Mouse (Mus musculus) liver, embryonic 11.5 days (tissue): ENCODE data around the gene Epsti1. TPM values are rescaled to one million over a fixed set of nuclear protein-coding genes. Genes with fewer than 3 reads are reported as not detected.

ENCODE experiments used
- ATAC-seq: fragments of 200-750 bp; cut with Nextera tagmentation; replicated peaks from 2 replicates; pipeline ENCODE4 v1.8.0; 2017; ENCODE audit warnings: moderate number of reproducible peaks, mild to moderate bottlenecking, moderate TSS enrichment, moderate library complexity; ENCODE audit not compliant: low FRiP score
- DNase-seq: peaks from one replicate; pipeline ENCODE4 v3.0.0-alpha.2; 2017; ENCODE audit warnings: low spot score
- H3K27ac ChIP-seq: fragments of 300-500 bp; sonication (generic); 2 replicates; pipeline ENCODE4 v1.5.1; 2014; ENCODE audit warnings: mild to moderate bottlenecking, low read depth, low read length, control low read depth
- H3K27me3 ChIP-seq: fragments of 300-500 bp; sonication (generic); replicated peaks from 2 replicates; pipeline ENCODE4 v1.6.1; 2014; ENCODE audit warnings: low read length, mixed read lengths; ENCODE audit not compliant: control insufficient read depth, insufficient read depth
- H3K36me3 ChIP-seq: fragments of 300-500 bp; sonication (generic); 2 replicates; pipeline ENCODE4 v1.6.1; 2014; ENCODE audit warnings: mild to moderate bottlenecking, low read length, moderate library complexity, mixed read lengths; ENCODE audit not compliant: control insufficient read depth, insufficient read depth
- H3K4me1 ChIP-seq: fragments of 300-500 bp; sonication (generic); replicated peaks from 2 replicates; pipeline ENCODE4 v1.6.1; 2014; ENCODE audit warnings: low read length, mixed read lengths; ENCODE audit not compliant: control insufficient read depth, insufficient read depth
- H3K4me2 ChIP-seq: fragments of 300-500 bp; sonication (generic); 2 replicates; pipeline ENCODE4 v1.6.1; 2014; ENCODE audit warnings: mild to moderate bottlenecking, control low read depth, moderate library complexity
- H3K4me3 ChIP-seq: fragments of 300-500 bp; sonication (generic); 2 replicates; pipeline ENCODE4 v1.5.1; 2014; ENCODE audit warnings: low read depth, low read length, control low read depth
- H3K9ac ChIP-seq: fragments of 300-500 bp; sonication (generic); 2 replicates; pipeline ENCODE4 v1.6.1; 2014; ENCODE audit warnings: low read depth, low read length, control low read depth
- H3K9me3 ChIP-seq: fragments of 300-500 bp; sonication (generic); 2 replicates; pipeline ENCODE4 v1.6.1; 2016; ENCODE audit warnings: low read length, inconsistent platforms, mixed read lengths; ENCODE audit not compliant: control insufficient read depth
- WGBS: fragments of 180-500 bp; shearing (Covaris S2); extraction: QIAGEN DNeasy Blood & Tissue Kit; methylation state at CpG from one replicate; pipeline ENCODE4 v1.1.7; 2014; 5-methylcytosine and 5-hydroxymethylcytosine counted together
- polyA plus RNA-seq: library from polyadenylated mRNA; unstranded; fragments of >200 nt; fragmentation: Nextera tagmentation; extraction: Ambion mirVana; gene quantifications from 2 replicates; pipeline ENCODE4 v1.2.1, GENCODE M21; 2014

The Epsti1 gene
- polyA plus RNA-seq, 1 experiment from 2014 or later = 0.97 TPM

- no peaks in the 10 kb centered on the region for H3K4me1 ChIP-seq
- 88% methylated on average over 4 of the region's 4 CpGs for WGBS
- no peak for ATAC-seq
- no peaks in the 10 kb centered on the region for H3K36me3 ChIP-seq
- H3K4me3 ChIP-seq = no peak overlapping the region
- H3K4me2 ChIP-seq = no peak overlapping the region
- no peaks in the 10 kb centered on the region for H3K27me3 ChIP-seq
- no peak for DNase-seq
- no peak overlapping the region for H3K9ac ChIP-seq
- no peaks in the 10 kb centered on the region for H3K9me3 ChIP-seq
- no peak overlapping the region for H3K27ac ChIP-seq
Measured at GRCm38 (mm10) chr14:78048674-78049073, 144.6 kb downstream of the Epsti1 start.

Other genes with a start within 250 kb of the Epsti1 start
- gene Dnajc15, start 29.1 kb upstream of the Epsti1 start, polyA plus RNA-seq = 98.1 and 100 TPM in 2 replicates
- gene Fam216b, start 184.8 kb downstream of the Epsti1 start, polyA plus RNA-seq = not detected in 2 replicates